Mouse (Mus musculus) left cerebral cortex, adult 2 months (tissue): ENCODE data around the gene Olfr1512. TPM values are rescaled to one million over a fixed set of nuclear protein-coding genes. Genes with fewer than 3 reads are reported as not detected.
A peak's percentile ranks its signal among the peaks of the same experiment; 100 is the strongest.
"Not testable (repeated sequence)": the region's sequence is repeated elsewhere in the genome, so short reads cannot be mapped to it uniquely, and the experiment has no call there.

Experiments used
- DNase-seq, 2 experiments: peaks; one replicate each; pipeline ENCODE4 v3.0.0; 2021 to 2022; ENCODE audit warnings: low spot score in 2 of 2, mixed read lengths in 1 of 2; ENCODE audit errors: extremely low spot score in 1 of 2
- H3K27ac ChIP-seq: fragments of 200-600 bp; 2 replicates; pipeline ENCODE4 v1.8.1; 2022
- H3K4me3 ChIP-seq: fragments of 200-600 bp; 2 replicates; pipeline ENCODE4 v1.8.1; 2022
- CTCF ChIP-seq: fragments of 200-600 bp; IDR thresholded peaks from 2 replicates; pipeline ENCODE4 v1.8.1; 2022; ENCODE audit warnings: antibody characterized with exemption, mild to moderate bottlenecking, moderate library complexity
- intact Hi-C: fragments of 180-260 bp; cut with DNase I; formaldehyde crosslinking; loops from one replicate; pipeline ENCODE4 v1.15.1; 2025
- long read RNA-seq, 2 experiments: library from polyadenylated mRNA; stranded (forward); transcript quantifications; one replicate each; pipeline ENCODE4 v2.0.0; 2021; ENCODE audit warnings: borderline mapping rate in 2 of 2
- total RNA-seq, 2 experiments: library from RNA; stranded (reverse); gene quantifications; 2 replicates each; pipeline ENCODE4 v1.2.3; 2021

Gene Olfr1512
- total RNA-seq, result not detected
- long read RNA-seq, experiment 1, result 0 reads
- long read RNA-seq, experiment 2, result 0 reads

GRCm38 (mm10) chr14:52379068-52379467 is at the start of gene Olfr1512:
TSS of gene Olfr1512 (minus strand) at chr14:52379168.
- TF ChIP-seq CTCF, result no peak
- DNase-seq, result no peak
- Histone ChIP-seq H3K27ac (no peak within 1 kb of the TSS), H3K4me3 (no peak within 1 kb of the TSS)
- intact Hi-C loops, result no loop called here

- Histone ChIP-seq H3K4me3 (no peak overlapping the region), H3K27ac (no peak overlapping the region)
- no peak for TF ChIP-seq CTCF
- intact Hi-C loops, result no loop called here
- DNase-seq, result no peak
Observed at GRCm38 (mm10) chr14:52427686-52428085, 48.7 kb upstream of the Olfr1512 start.

GRCm38 (mm10) chr14:52414273-52414672 is 35.3 kb upstream of the Olfr1512 start, which contains the start of gene Olfr1510:
TSS of gene Olfr1510 (minus strand) at chr14:52414373.
- intact Hi-C loops, result no loop called here
- TF ChIP-seq CTCF, result no peak
- Histone ChIP-seq H3K4me3 (no peak within 1 kb of the TSS), H3K27ac (no peak within 1 kb of the TSS)
- no peak for DNase-seq

GRCm38 (mm10) chr14:52410142-52410919 is 31.4 kb upstream of the Olfr1512 start:
- intact Hi-C loops, H3K27ac ChIP-seq, H3K4me3 ChIP-seq, DNase-seq: not testable (repeated sequence)

GRCm38 (mm10) chr14:52397279-52397678 is 18.3 kb upstream of the Olfr1512 start, which contains the start of gene Olfr1511:
TSS of gene Olfr1511 (minus strand) at chr14:52397379.
- no peak for TF ChIP-seq CTCF
- intact Hi-C loops, result no loop called here
- no peak within 1 kb of the TSS for H3K4me3 ChIP-seq
- no peak for DNase-seq
- H3K27ac ChIP-seq, result no peak within 1 kb of the TSS

- intact Hi-C loops, DNase-seq, H3K27ac ChIP-seq, H3K4me3 ChIP-seq: not testable (repeated sequence)
Observed at GRCm38 (mm10) chr14:52390084-52390848, 11.3 kb upstream of the Olfr1512 start.

- no peak for TF ChIP-seq CTCF
- no peak overlapping the region for H3K4me3 ChIP-seq
- no peak for DNase-seq
- intact Hi-C loops, result no loop called here
- no peak overlapping the region for H3K27ac ChIP-seq
Observed at GRCm38 (mm10) chr14:52368741-52369140, 10.2 kb downstream of the Olfr1512 start.

- no peak for DNase-seq
- H3K27ac ChIP-seq, result no peak within 1 kb of the TSS
- no peak for TF ChIP-seq CTCF
- no peak within 1 kb of the TSS for H3K4me3 ChIP-seq
- intact Hi-C loops, result no loop called here
Observed at GRCm38 (mm10) chr14:52356308-52356707, 22.7 kb downstream of the Olfr1512 start, which contains the start of gene Olfr1513. TSS of gene Olfr1513 (minus strand) at chr14:52356408.

- TF ChIP-seq CTCF, result no peak
- H3K27ac ChIP-seq, result 0 out of 2 replicates have a peak overlapping the region, but pooled peaks have one; percentile 22
- peak overlapping the region; percentile 48 for H3K4me3 ChIP-seq
- intact Hi-C loops, result loop anchor here (2.0 to 10.0 kb wide), 2 partner anchors 35 to 215 kb away; partner anchors contain the start of gene Mettl3
- no peak for DNase-seq
Observed at GRCm38 (mm10) chr14:52339512-52339852, 39.5 kb downstream of the Olfr1512 start.

GRCm38 (mm10) chr14:52338751-52339511 is 40.0 kb downstream of the Olfr1512 start:
- Histone ChIP-seq H3K4me3 (peak overlapping the region; percentile 48), H3K27ac (peak overlapping the region; percentile 22; the same call in 1 of the 2 replicates)
- intact Hi-C loops, result loop anchor here (1.0 to 10.0 kb wide), 3 partner anchors 34 to 214 kb away; partner anchors contain the start of gene Mettl3
- peak; percentile 58 to 64 for DNase-seq
- peak; percentile 92 for TF ChIP-seq CTCF

GRCm38 (mm10) chr14:52332171-52332570 is 46.8 kb downstream of the Olfr1512 start:
- intact Hi-C loops, result loop anchor here (10.0 kb wide), 1 partner anchor 207 kb away; no protein-coding TSS in a partner anchor
- Histone ChIP-seq H3K4me3 (no peak overlapping the region), H3K27ac (no peak overlapping the region)
- no peak for DNase-seq
- TF ChIP-seq CTCF, result no peak
